Mouse (Mus musculus) megakaryocyte progenitor cell, adult 5-6 weeks (primary cell): ENCODE data around the gene Sppl2b. TPM values are rescaled to one million over a fixed set of nuclear protein-coding genes. Genes with fewer than 3 reads are reported as not detected.

Source experiments
- ATAC-seq: replicated peaks from 2 replicates; pipeline ENCODE4 v1.8.0; 2016; ENCODE audit warnings: mild to moderate bottlenecking, moderate TSS enrichment, inconsistent platforms; ENCODE audit not compliant: poor library complexity
- total RNA-seq, 2 experiments: library from RNA; stranded (forward) in 1 of 2; stranded (reverse) in 1 of 2; fragments of 157-497, 149-512 nt in 1 of 2; fragments of 200-1000 nt in 1 of 2; gene quantifications; 2 replicates each; pipeline versions ENCODE4 v1.2.3 to v1.2.4; 2015 to 2017

Sppl2b gene
- total RNA-seq, 2 experiments from 2014 or later, result 17.7 to 39.4 TPM

DNA sequence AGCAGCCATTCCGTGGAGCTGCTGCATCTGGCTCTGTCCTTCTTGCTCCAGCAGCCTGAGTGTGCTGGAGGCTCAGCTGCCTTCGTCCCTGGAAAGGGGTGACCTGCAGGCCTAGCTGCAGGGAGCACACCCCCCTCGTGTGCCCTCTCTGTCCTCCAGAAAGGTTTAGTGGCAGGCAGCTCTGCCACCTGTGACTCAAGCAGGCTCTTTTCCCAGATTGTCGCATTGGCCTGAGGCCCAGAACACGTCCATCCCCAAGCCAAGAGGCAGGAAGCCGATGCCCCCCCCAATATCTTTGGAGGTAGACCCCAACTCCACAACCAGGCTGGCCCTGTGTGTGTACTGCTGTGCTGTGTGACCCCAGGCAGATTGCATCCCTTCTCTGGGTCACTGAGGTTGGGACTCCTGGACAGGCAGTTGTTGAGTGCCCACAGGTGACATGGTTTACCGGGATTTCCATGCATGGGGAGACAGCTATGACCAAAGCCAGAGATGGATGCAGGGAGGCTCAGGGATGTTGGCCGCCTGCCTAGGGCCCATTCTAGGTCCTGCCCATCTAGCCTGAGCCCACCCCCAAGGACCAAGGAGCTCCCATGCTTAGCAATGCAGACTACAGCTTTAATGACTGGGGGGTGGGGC is 9.9 kb upstream of the Sppl2b start:
- ATAC-seq, result no peak

DNA sequence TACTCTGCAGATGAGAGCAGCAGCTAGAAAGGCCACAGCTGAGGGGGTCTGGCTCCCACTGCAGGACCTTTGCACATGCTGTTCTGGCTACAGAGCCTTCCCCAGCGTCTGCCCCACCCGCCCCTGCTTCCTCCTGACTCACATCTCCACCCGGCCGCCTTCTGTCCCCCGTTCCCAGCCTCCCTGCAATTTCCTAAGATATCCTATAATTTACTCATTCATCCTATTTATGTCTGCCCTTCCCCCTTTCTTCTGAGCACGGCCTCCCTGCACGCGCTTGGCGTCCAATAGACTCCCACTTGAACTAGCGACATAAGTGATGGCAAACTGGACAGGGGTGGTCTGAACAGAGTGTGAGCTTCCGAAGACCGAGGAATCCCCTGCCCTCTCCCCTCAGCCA is 9.3 kb upstream of the Sppl2b start:
- no peak for ATAC-seq

- ATAC-seq, result peak; percentile 95
Observed at GRCm38 (mm10) chr10:80848571-80848970, 6.5 kb upstream of the Sppl2b start.

DNA sequence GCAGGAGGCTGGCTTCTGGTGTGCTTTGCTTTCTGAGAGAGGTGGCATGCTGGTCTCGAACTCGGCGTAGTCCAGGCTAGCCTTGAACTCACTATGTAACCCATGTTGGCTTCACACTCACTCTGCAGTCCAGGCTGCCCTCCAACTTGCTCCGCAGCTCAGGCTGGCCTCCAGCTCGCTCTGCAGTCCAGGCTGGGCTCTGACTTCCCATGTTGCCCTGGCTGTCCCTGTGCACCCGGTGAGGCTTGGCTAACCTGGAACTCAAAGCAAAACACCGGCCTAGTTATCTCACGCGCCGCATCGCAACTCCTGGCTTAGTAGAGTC is 636 bp downstream of the Sppl2b start:
- ATAC-seq, result no peak

- ATAC-seq, result peak; percentile 49
Observed at GRCm38 (mm10) chr10:80856267-80856666, 1.2 kb downstream of the Sppl2b start.

DNA sequence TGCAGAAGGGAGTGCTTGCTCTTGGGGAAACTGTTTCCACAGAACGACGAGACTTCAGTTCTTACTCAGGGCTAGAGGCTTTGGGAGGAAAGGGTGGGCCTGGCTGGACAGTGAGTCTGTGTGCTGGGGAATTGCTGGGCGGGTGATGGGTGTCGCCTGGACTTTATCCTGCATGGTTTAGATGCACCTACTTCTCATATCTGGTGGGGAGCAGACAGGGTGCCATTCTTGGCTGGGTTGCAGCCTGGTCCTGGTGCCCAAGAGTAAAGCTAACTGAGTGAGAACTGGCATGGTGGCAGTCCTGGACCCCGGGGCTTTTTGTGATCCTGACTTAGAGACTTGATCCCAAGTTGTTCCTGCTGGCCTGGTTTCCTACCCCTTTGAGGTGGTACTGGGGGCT is 1.8 kb downstream of the Sppl2b start:
- no peak for ATAC-seq

DNA sequence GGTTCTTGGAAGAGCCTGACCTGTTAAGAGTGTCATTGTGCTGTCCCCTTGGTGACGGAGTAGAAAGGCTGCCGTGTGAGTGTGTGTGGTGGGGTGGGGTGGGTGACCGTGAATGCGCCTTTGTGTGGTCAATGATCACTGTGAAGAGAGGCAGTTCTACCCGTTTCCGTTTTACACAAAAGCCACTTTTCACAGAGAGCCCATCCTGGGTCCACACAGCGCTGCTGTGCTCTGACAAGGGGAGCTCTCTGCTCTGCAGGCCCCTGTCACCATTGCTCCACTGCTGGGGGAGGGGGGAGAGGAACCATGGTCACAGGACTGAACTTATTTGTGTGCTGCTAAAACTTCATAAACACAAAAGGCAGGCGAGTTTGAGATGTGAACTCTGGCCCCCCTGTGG is 2.3 kb downstream of the Sppl2b start:
- no peak for ATAC-seq

GRCm38 (mm10) chr10:80857848-80858247 is 2.8 kb downstream of the Sppl2b start:
- ATAC-seq, result peak; percentile 12; the same call in 1 of the 2 replicates

DNA sequence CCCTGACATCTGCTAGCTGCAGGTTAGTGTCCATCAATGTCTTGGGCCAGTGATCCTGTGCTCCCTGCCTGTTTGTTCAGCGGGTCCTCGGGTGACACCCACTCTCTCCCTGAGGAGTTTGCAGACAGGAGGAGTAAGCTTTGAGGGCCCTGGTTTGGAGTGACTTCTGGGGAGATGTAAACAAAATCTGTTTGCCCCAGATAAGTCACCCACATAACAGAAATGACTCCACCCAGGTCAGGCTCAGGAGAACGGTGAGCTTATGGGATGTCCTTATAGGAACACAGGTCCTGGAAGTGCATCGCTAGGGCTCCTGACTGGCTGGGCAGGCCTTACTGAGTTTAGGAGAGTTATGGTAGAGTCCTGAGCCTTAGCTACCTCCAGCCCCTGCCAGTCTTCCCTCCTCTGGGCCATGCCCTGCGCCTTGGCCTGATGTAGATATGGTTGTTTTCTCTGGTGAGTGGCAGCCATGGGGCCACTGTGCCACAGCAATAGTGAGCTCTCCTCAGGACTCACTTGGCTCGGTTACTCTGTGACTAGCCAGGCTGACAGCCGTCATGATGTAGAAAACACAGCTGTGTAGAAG is 3.4 kb downstream of the Sppl2b start:
- ATAC-seq, result peak; percentile 63

GRCm38 (mm10) chr10:80862305-80862704 is 7.2 kb downstream of the Sppl2b start:
- ATAC-seq, result no peak

DNA sequence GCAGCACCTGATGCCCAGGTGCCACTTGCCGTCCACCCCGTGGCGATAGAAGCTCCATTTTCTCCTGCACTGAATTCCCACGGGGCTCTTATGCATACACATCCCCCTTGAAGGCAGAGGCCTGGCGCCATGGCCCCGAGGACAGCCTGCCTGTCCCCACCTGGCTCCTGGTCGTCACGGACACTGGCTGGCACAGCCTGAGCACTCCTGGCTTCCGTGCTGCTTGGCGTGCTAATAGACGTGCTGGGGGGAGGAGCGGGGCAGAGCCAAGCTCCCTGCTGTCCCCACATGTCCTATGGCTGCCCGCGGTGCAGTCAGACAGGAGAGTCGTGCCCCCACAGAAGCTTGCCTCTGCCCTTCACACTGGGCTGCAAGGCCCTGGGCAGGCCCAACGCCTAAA is 9.4 kb downstream of the Sppl2b start:
- no peak for ATAC-seq

GRCm38 (mm10) chr10:80870993-80871392 is 15.9 kb downstream of the Sppl2b start:
- ATAC-seq, result no peak

DNA sequence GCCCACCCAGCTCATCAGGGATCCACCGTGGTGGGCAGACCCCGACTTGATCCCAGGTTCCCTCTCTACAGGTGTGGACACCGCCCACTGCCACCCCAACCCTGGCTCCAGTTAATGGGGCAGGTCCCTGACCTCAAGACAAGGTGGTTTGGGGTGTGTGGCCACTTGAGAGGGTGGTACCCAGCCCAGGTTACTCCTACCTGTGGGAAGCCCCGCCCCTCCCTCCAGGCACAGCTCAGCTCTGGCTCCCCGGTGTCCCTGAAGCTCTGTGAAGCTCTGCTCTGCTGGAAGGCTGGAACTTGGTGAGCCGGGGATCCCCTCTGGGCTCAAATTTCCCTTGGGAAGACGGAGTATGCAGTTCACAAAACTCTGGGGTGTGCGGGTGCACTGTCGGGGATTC is 16.5 kb downstream of the Sppl2b start, which contains the start of gene Tmprss9:
Tmprss9 (plus strand) TSS at position 268 of the 400 bp plus-strand sequence.
- ATAC-seq, result 0 out of 2 replicates have a peak, but pooled peaks have one; percentile 7

DNA sequence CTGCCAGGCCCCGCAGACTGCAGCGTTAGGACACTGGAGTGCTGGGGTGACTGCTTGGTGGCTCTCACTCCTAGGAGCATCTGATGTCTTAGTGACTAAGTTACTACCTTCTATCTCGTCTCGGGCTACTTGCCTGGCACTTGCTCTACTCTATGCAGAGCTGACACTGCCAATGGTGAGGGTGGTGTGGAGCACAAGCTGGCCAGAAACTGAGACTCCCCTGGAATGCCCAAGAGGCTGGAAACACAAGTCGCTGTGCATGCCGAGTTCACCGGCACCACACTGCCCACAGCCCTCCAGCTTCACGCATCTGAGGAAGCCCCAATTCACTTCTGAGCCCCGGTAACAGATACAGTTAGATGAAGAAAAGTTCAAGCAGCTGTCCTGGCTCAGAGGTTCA is 19.0 kb downstream of the Sppl2b start:
- ATAC-seq, result no peak

DNA sequence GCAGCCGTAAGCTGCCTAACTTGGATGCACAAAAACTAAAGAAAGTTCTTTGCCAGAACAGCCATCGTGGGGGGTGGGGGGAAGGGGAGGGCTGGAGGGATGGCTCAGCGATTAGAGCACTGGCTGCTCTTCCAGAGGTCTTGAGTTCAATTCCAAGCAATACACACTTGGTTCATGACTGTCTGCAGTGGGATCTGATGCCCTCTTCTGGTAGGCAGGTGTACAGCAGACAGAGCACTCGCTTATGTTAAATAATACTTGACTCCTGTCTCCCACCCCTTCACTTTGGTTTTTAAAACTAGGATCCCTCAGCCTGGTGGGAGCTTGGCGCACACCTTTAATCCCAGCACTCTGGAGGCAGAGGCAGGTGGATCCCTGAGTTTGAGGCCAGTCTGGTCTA is 21.0 kb downstream of the Sppl2b start:
- ATAC-seq, result peak; percentile 47

DNA sequence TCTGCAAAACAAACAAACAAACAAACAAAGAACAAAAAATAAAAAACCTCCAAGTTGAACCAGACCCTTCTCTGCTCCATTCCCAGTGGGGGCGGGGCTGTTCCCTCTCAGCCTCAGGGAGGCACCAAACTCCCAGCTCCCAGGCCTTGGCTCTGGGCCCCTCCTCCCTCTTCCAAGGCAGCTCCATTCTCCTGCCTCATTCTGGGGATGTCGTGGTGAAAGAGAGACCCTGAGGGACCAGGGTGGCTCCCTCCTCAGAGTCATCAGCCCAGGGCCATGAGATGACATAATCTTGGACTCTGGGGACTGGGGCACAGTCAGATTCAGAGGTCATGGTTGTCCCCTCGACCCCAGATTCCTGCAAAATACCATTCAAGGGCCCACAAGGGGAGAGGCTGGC is 21.5 kb downstream of the Sppl2b start:
- no peak for ATAC-seq

DNA sequence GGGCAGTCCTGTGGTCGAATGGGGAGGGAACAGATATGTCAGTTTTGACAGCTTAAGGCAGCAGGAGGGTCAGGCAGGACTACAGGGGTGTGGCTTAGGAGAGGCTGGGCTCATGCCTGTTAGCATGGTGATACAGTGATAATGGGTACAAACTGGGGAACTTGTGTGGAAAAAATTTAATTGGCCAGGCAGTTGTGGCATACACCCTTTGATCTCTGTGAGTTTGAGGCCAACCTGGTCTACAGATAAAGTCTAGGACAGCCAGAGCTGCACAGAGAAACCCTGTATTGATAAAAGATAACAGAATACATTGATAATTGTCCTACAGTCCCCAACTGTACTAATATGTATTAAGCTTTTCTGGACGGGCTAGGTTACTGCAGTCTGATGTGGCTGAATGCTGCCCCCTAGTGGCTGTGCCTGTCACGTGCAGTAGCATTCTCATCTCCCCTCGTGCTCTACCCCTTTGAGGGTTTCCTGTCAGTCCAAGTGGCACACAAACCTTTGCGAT is 25.1 kb downstream of the Sppl2b start:
- ATAC-seq, result peak; percentile 83

- no peak for ATAC-seq
Observed at GRCm38 (mm10) chr10:80880901-80881300, 25.8 kb downstream of the Sppl2b start.

GRCm38 (mm10) chr10:80881301-80881700 is 26.2 kb downstream of the Sppl2b start:
- peak; percentile 64 for ATAC-seq

- peak; percentile 83 for ATAC-seq
Observed at GRCm38 (mm10) chr10:80887181-80887580, 32.1 kb downstream of the Sppl2b start.

GRCm38 (mm10) chr10:80895100-80895499 is 40.0 kb downstream of the Sppl2b start:
- ATAC-seq, result no peak

DNA sequence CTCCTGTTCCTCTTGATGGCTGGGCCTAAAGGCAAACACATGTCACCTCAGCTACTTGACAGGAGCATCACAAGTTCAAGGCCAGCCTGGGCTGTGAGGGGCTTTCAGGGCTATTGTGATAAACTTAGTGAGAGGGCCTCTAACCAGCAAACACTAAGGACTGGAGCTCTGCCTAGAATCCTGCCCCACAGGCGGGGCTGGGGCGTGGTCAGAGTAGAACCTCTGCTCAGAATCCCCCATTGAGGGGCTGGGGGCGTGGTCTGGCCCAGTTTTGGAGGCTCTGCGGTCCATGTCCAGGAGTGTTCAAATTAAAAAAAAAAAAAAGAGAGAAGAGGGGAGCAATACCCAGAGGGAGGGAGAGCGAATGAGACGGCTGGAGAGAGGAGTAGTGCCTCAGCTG is 40.6 kb downstream of the Sppl2b start:
- no peak for ATAC-seq
